23 mouse cellular contexts compared by ENCODE assay signal in genomic region chr2:28610716-28611406, GRCm38 (mm10). TPM values are rescaled to one million over a fixed set of nuclear protein-coding genes. Genes with fewer than 3 reads are reported as not detected.
DNase-seq lines count a peak whose midpoint lies in the region; ATAC-seq and TF ChIP-seq lines count a peak whose summit lies in the region.
"Had no signal": no experiment of that assay in that cellular context is flagged by ENCODE, and none has a peak within 500 bp of the region (broad histone marks: within the 10 kb centered on the region; RNA-seq: fewer than 3 reads in every experiment).

No protein-coding gene starts in this region.

- no peak for ATAC-seq in liver, embryonic 11.5 days (replicated peaks; ENCODE audit: low FRiP score)
- no peak for ATAC-seq in stomach, postnatal 0 days (ENCODE audit: low FRiP score, low TSS enrichment)
- ATAC-seq: CD4-positive, CD25-positive, alpha-beta regulatory T cell, adult 4 months; inflammation-experienced regulatory T-cells, adult 6 months; midbrain, embryonic 13.5 days had no signal

- no peak for TF ChIP-seq EP300 in stomach, postnatal 0 days (optimal IDR thresholded peaks at IDR 0.05)

- H3K36me3 ChIP-seq in liver, embryonic 11.5 days (ENCODE audit: control insufficient read depth, insufficient read depth, low read length): peaks cover 25% of the 10 kb centered on the region
- no peaks in the 10 kb centered on the region for H3K36me3 ChIP-seq in stomach, postnatal 0 days (ENCODE audit: control insufficient read depth, insufficient read depth, low read length)
- H3K36me3 ChIP-seq: heart, embryonic 10.5 days; midbrain, embryonic 13.5 days had no signal

- TF ChIP-seq POLR2A in cerebellum, adult 2 months (IDR thresholded peaks at IDR 0.05; ENCODE audit: borderline replicate concordance, insufficient read depth, low read length): no peak

- H3K4me2 ChIP-seq in liver, embryonic 11.5 days: no peak overlapping the region
- no peak overlapping the region for H3K4me2 ChIP-seq in stomach, postnatal 0 days (replicated peaks; ENCODE audit: low read depth)
- H3K4me2 ChIP-seq: midbrain, embryonic 13.5 days had no signal

- intact Hi-C loops in left cerebral cortex, postnatal 4 days (cut with DNase I): no loop called here
- intact Hi-C loops in left cerebral cortex, postnatal 14 days (cut with DNase I): no loop called here

- peaks cover 4% of the 10 kb centered on the region; the same call in 1 of the 2 replicates for H3K4me1 ChIP-seq in cerebellum, adult 2 months (ENCODE audit: control insufficient read depth, insufficient read depth, low read length)
- peaks cover 58% of the 10 kb centered on the region for H3K4me1 ChIP-seq in liver, embryonic 11.5 days (replicated peaks; ENCODE audit: control insufficient read depth, insufficient read depth, low read length)
- no peaks in the 10 kb centered on the region for H3K4me1 ChIP-seq in stomach, postnatal 0 days (replicated peaks; ENCODE audit: control insufficient read depth, insufficient read depth)
- H3K4me1 ChIP-seq: midbrain, embryonic 13.5 days had no signal

- no peak overlapping the region for H3K4me3 ChIP-seq in cerebellum, adult 2 months (replicated peaks; ENCODE audit: insufficient read depth, low read depth, low read length)
- no peak overlapping the region for H3K4me3 ChIP-seq in liver, embryonic 11.5 days (ENCODE audit: low read depth, low read length)
- H3K4me3 ChIP-seq in stomach, postnatal 0 days (ENCODE audit: low read depth, low read length): no peak overlapping the region
- H3K4me3 ChIP-seq: heart, embryonic 10.5 days; midbrain, embryonic 13.5 days had no signal

- H3K9me3 ChIP-seq in liver, embryonic 11.5 days (ENCODE audit: control insufficient read depth, low read length): no peaks in the 10 kb centered on the region
- H3K9me3 ChIP-seq in stomach, postnatal 0 days (ENCODE audit: control insufficient read depth, low read length): no peaks in the 10 kb centered on the region
- H3K9me3 ChIP-seq: heart, embryonic 10.5 days; midbrain, embryonic 13.5 days had no signal

- peak; percentile 37 for DNase-seq in cerebellum, adult 11-12 months
- DNase-seq in cerebellum, adult 11 months: no peak
- peak; percentile 72 for DNase-seq in left cerebral cortex, postnatal 4 days
- no peak for DNase-seq in left cerebral cortex, postnatal 14 days (ENCODE audit: low spot score in 2 of 2)
- DNase-seq in cerebellum, adult 2 months: peak; percentile 42
- no peak for DNase-seq in liver, embryonic 11.5 days (ENCODE audit: low spot score)
- DNase-seq in stomach, postnatal 0 days (ENCODE audit: low spot score): no peak
- DNase-seq in adrenal gland, adult 18-20 months (ENCODE audit: low spot score in 2 of 2): no peak
- DNase-seq: adrenal gland, adult 8-10 months; retina, postnatal 1 day had no signal

- H3K9ac ChIP-seq in liver, embryonic 11.5 days (ENCODE audit: low read depth, low read length): no peak overlapping the region
- H3K9ac ChIP-seq in stomach, postnatal 0 days (ENCODE audit: low read length): no peak overlapping the region
- H3K9ac ChIP-seq: midbrain, embryonic 13.5 days had no signal

- H3K27ac ChIP-seq in cerebellum, adult 2 months (ENCODE audit: insufficient read depth, low read length): no peak overlapping the region
- peak overlapping the region; percentile 44; the same call in 1 of the 2 replicates for H3K27ac ChIP-seq in liver, embryonic 11.5 days (ENCODE audit: low read depth, low read length)
- no peak overlapping the region for H3K27ac ChIP-seq in stomach, postnatal 0 days (replicated peaks)
- H3K27ac ChIP-seq: heart, embryonic 10.5 days; macrophage; midbrain, embryonic 13.5 days had no signal

- 32% methylated on average over 12 of the region's 12 CpGs for WGBS in cerebellum, adult 2 months
- WGBS in liver, embryonic 11.5 days: 84% methylated on average over 12 of the region's 12 CpGs
- WGBS in stomach, postnatal 0 days: 77% methylated on average over 12 of the region's 12 CpGs

- no peak for TF ChIP-seq CTCF in cerebellum, adult 2 months (IDR thresholded peaks at IDR 0.05; ENCODE audit: borderline replicate concordance, insufficient read depth, low read depth, low read length)
- TF ChIP-seq CTCF in stomach, postnatal 0 days (IDR thresholded peaks at IDR 0.05; ENCODE audit: low read depth): no peak

- no peaks in the 10 kb centered on the region for H3K27me3 ChIP-seq in cerebellum, adult 2 months (ENCODE audit: control insufficient read depth, insufficient read depth, low read length)
- no peaks in the 10 kb centered on the region for H3K27me3 ChIP-seq in liver, embryonic 11.5 days (replicated peaks; ENCODE audit: control insufficient read depth, insufficient read depth, low read length)
- H3K27me3 ChIP-seq in stomach, postnatal 0 days (ENCODE audit: control insufficient read depth, insufficient read depth, low read length): no peaks in the 10 kb centered on the region
- H3K27me3 ChIP-seq: midbrain, embryonic 13.5 days had no signal

RNA-seq across cellular contexts. Expression of gene Gfi1b, which starts 10.9 kb away (rescaled TPM):
- total RNA-seq in left cerebral cortex, postnatal 4 days (2021): not detected
- not detected for total RNA-seq in left cerebral cortex, postnatal 14 days (2021)
- 0.18 TPM in 1 of 2 replicates, not detected in the other for polyA plus RNA-seq in cerebellum, adult 2 months (2012; rRNA removed)
- 143 and 151 TPM in 2 replicates for polyA plus RNA-seq in liver, embryonic 11.5 days (2014; fragmentation: Nextera tagmentation; extraction: Ambion mirVana)
- polyA plus RNA-seq in stomach, postnatal 0 days (2015; fragmentation: Nextera tagmentation; extraction: Ambion mirVana): 0.07 and 0.40 TPM in 2 replicates
- total RNA-seq in adrenal gland, adult 18-20 months (2021): not detected
- total RNA-seq: adrenal gland, adult 8-10 months; heart, postnatal 25 days; layer of hippocampus, postnatal 25 days; left cerebral cortex, postnatal 25 days; liver, adult 2 months had no signal
- polyA plus RNA-seq: CD4-positive, CD25-positive, alpha-beta regulatory T cell, adult 4 months; cortical plate, adult 2 months; inflammation-experienced regulatory T-cells, adult 6 months; liver, adult 2 months had no signal

RNA-seq across cellular contexts. Expression of gene Gtf3c5, which starts 27.3 kb away (rescaled TPM):
- 10 to 100 TPM; 26.6 to 27.8 TPM for total RNA-seq in left cerebral cortex, postnatal 4 days (2021)
- 10 to 100 TPM; 15.8 to 17.6 TPM for total RNA-seq in left cerebral cortex, postnatal 14 days (2021)
- 32.4 and 32.6 TPM in 2 replicates for polyA plus RNA-seq in cerebellum, adult 2 months (2012; rRNA removed)
- polyA plus RNA-seq in liver, embryonic 11.5 days (2014; fragmentation: Nextera tagmentation; extraction: Ambion mirVana): 30.8 and 32.9 TPM in 2 replicates
- 13.1 and 14.0 TPM in 2 replicates for polyA plus RNA-seq in stomach, postnatal 0 days (2015; fragmentation: Nextera tagmentation; extraction: Ambion mirVana)
- total RNA-seq in adrenal gland, adult 18-20 months (2021): 10 to 100 TPM; 15.2 to 17.2 TPM

RNA-seq across cellular contexts. Expression of gene Tsc1, which starts 30.2 kb away (rescaled TPM):
- total RNA-seq in left cerebral cortex, postnatal 4 days (2021): 10 to 100 TPM; 56.9 to 58.6 TPM
- total RNA-seq in left cerebral cortex, postnatal 14 days (2021): 10 to 100 TPM; 43.4 to 45.1 TPM
- 34.4 and 34.9 TPM in 2 replicates for polyA plus RNA-seq in cerebellum, adult 2 months (2012; rRNA removed)
- 20.7 and 21.3 TPM in 2 replicates for polyA plus RNA-seq in liver, embryonic 11.5 days (2014; fragmentation: Nextera tagmentation; extraction: Ambion mirVana)
- polyA plus RNA-seq in stomach, postnatal 0 days (2015; fragmentation: Nextera tagmentation; extraction: Ambion mirVana): 4.9 and 5.1 TPM in 2 replicates
- total RNA-seq in adrenal gland, adult 18-20 months (2021): 10 to 100 TPM; 18.5 to 21.3 TPM

RNA-seq across cellular contexts. Expression of gene Cel, which starts 47.7 kb away (rescaled TPM):
- not detected for total RNA-seq in left cerebral cortex, postnatal 4 days (2021)
- total RNA-seq in left cerebral cortex, postnatal 14 days (2021): not detected
- 0.10 TPM in 2 replicates for polyA plus RNA-seq in cerebellum, adult 2 months (2012; rRNA removed)
- not detected in 2 replicates for polyA plus RNA-seq in liver, embryonic 11.5 days (2014; fragmentation: Nextera tagmentation; extraction: Ambion mirVana)
- polyA plus RNA-seq in stomach, postnatal 0 days (2015; fragmentation: Nextera tagmentation; extraction: Ambion mirVana): 2.0 and 3.3 TPM in 2 replicates
- not detected for total RNA-seq in adrenal gland, adult 18-20 months (2021)
- total RNA-seq: adrenal gland, adult 8-10 months; gastrocnemius, postnatal 4 days; heart, postnatal 25 days; layer of hippocampus, postnatal 25 days; left cerebral cortex, postnatal 25 days had no signal
- polyA plus RNA-seq: CD4-positive, CD25-positive, alpha-beta regulatory T cell, adult 4 months; embryonic facial prominence, embryonic 14.5 days; heart, embryonic 10.5 days; inflammation-experienced regulatory T-cells, adult 6 months; kidney, embryonic 14.5 days; macrophage had no signal

Comparison
In these comparisons a context has a peak if more than half of its experiments do, and no peak if none do; other contexts are left out.
1. DNase-seq: peak in cerebellum, adult 11-12 months (single experiment), left cerebral cortex, postnatal 4 days (single experiment) and cerebellum, adult 2 months (2 of 2); none in cerebellum, adult 11 months (single experiment), left cerebral cortex, postnatal 14 days (0 of 2), liver, embryonic 11.5 days (single experiment), stomach, postnatal 0 days (single experiment) and adrenal gland, adult 18-20 months (0 of 2).